Mouse (Mus musculus) lung, adult 2 months (tissue): ENCODE measurements around the gene Nosip.

Source experiments
- CTCF ChIP-seq: fragments of 200-500 bp; IDR thresholded peaks from 2 replicates; pipeline ENCODE4 v1.5.1; 2011; ENCODE audit warnings: mild to moderate bottlenecking, low read length, control low read depth; ENCODE audit not compliant: insufficient read depth
- POLR2A ChIP-seq: fragments of 200-500 bp; IDR thresholded peaks from 2 replicates; pipeline ENCODE4 v1.6.1; 2011; ENCODE audit warnings: low read depth, mild to moderate bottlenecking, control low read depth, low read length, borderline replicate concordance; ENCODE audit errors: extremely low read depth

GRCm38 (mm10) chr7:45095367-45095766 lies 33.1 kb downstream of the Nosip start:
- no peak for TF ChIP-seq POLR2A
- TF ChIP-seq CTCF, result no peak
